Mouse (Mus musculus): Measurements from ENCODE around the gene Hdac10. TPM values are rescaled to one million over a fixed set of nuclear protein-coding genes. Genes with fewer than 3 reads are reported as not detected.

Hdac10 gene
- total and polyA plus RNA-seq, 3 experiments: 8.2 to 17.7 (median 9.5) TPM

DNA sequence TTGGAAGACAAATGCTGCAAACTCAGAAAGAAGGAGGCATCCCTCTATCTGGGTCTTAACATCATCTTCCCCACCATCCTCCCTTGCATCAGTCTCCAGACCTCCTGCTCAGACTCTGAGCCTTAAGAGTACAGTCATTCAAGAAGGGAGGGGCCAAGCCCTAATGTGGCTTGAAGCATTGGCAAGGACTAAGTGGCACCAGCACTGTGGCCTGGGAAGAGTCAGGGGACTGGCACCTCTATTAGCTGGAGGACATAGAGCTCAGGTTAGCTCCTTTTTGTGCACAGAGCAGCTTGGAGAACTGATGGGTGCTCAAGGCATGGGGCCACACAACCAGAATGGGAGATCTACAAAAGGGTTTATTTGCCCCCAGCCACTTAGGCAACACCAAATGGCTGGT, 1.7 kb upstream of the Hdac10 start:
- dilution Hi-C loops (cut with MboI; ENCODE audit: extremely low pct_ligation_motif_present, extremely low pct_unique_long_range_greater_than_20kb, low sequenced_read_pairs): no loop called here
- TF ChIP-seq IRF4 (IDR thresholded peaks at IDR 0.05; ENCODE audit: low read depth, low read length): no peak
- no peak for TF ChIP-seq MYC (IDR thresholded peaks at IDR 0.05; ENCODE audit: low read depth, low read length)
- no peak for TF ChIP-seq CHD1 (IDR thresholded peaks at IDR 0.05; ENCODE audit: low read depth, low read length)
- no peak for TF ChIP-seq MEF2A (IDR thresholded peaks at IDR 0.05; ENCODE audit: borderline replicate concordance, low read depth, low read length)
- no peak for TF ChIP-seq EP300 (IDR thresholded peaks at IDR 0.05; ENCODE audit: low read length)
- TF ChIP-seq UBTF (IDR thresholded peaks at IDR 0.05; ENCODE audit: low read depth, low read length): no peak
- Histone ChIP-seq H3K9me3 (replicated peaks; ENCODE audit: low read length) (no peaks in the 10 kb centered on the region), H3K4me2 (ENCODE audit: insufficient read depth, low read depth, poor library complexity, severe bottlenecking) (no peak overlapping the region), H3K9ac (ENCODE audit: insufficient read depth, low read depth) (no peak overlapping the region), H3K27ac (ENCODE audit: insufficient read depth, low read depth) (no peak overlapping the region), H3K4me1 (ENCODE audit: control insufficient read depth in 1 of 2, insufficient read depth in 2 of 2) (peaks cover 21 to 56% of the 10 kb centered on the region in 2 experiments), H3K27me3 (replicated peaks) (peaks cover 38% of the 10 kb centered on the region), H3K79me2 (replicated peaks; ENCODE audit: control insufficient read depth, extremely low read depth, insufficient read depth, poor library complexity, severe bottlenecking) (no peaks in the 10 kb centered on the region), H3K36me3 (replicated peaks in 1 of 2; ENCODE audit: control insufficient read depth in 1 of 2, insufficient read depth in 1 of 2, low read length in 1 of 2) (peaks cover 2 to 18% of the 10 kb centered on the region in 2 experiments), H3K4me3 (replicated peaks in 1 of 3; ENCODE audit: low read depth in 2 of 3, low read length in 2 of 3, poor library complexity in 1 of 3) (no peak overlapping the region)
- DNase-seq (ENCODE audit: extremely low read depth): no peak
- in situ Hi-C loops (cut with MboI; ENCODE audit: low pct_ligation_motif_present, low pct_unique_long_range_greater_than_20kb, low sequenced_read_pairs): no loop called here

GRCm38 (mm10) chr15:89127364-89127940, 1.0 kb downstream of the Hdac10 start:
- H3K4me3 ChIP-seq (replicated peaks in 1 of 3; ENCODE audit: low read depth in 2 of 3, low read length in 2 of 3, poor library complexity in 1 of 3): peak overlapping the region; percentile 60 to 80 (median 69)
- H3K9me3 ChIP-seq (replicated peaks; ENCODE audit: low read length): no peaks in the 10 kb centered on the region
- H3K4me2 ChIP-seq (ENCODE audit: insufficient read depth, low read depth, poor library complexity, severe bottlenecking): peak overlapping the region; percentile 68
- H3K36me3 ChIP-seq (replicated peaks in 1 of 2; ENCODE audit: control insufficient read depth in 1 of 2, insufficient read depth in 1 of 2, low read length in 1 of 2): peaks cover 9 to 37% of the 10 kb centered on the region in 2 experiments
- H3K4me1 ChIP-seq (ENCODE audit: control insufficient read depth in 1 of 2, insufficient read depth in 2 of 2): peaks cover 21 to 54% of the 10 kb centered on the region in 2 experiments
- dilution Hi-C loops (cut with MboI; ENCODE audit: extremely low pct_ligation_motif_present, extremely low pct_unique_long_range_greater_than_20kb, low sequenced_read_pairs): no loop called here
- no peak overlapping the region; the same call in 1 of the 2 replicates for H3K9ac ChIP-seq (ENCODE audit: insufficient read depth, low read depth)
- H3K27ac ChIP-seq (ENCODE audit: insufficient read depth, low read depth): no peak overlapping the region
- TF ChIP-seq NELFE (IDR thresholded peaks at IDR 0.05; ENCODE audit: low read depth, low read length) (no peak), ELF1 (IDR thresholded peaks at IDR 0.05; ENCODE audit: low read depth, low read length) (no peak), KAT2A (IDR thresholded peaks at IDR 0.05; ENCODE audit: insufficient replicate concordance, low read length) (no peak), RCOR1 (conservative IDR thresholded peaks at IDR 0.05; ENCODE audit: low read depth, low read length) (no peak), PAX5 (IDR thresholded peaks at IDR 0.05; ENCODE audit: low read length) (no peak), POLR2AphosphoS2 (IDR thresholded peaks at IDR 0.05; ENCODE audit: low read depth, low read length) (no peak), ZNF384 (IDR thresholded peaks at IDR 0.05; ENCODE audit: low read depth, low read length) (no peak), ETS1 (conservative IDR thresholded peaks at IDR 0.05; ENCODE audit: low read depth, low read length) (no peak), TBP (conservative IDR thresholded peaks at IDR 0.05; ENCODE audit: low read depth, low read length) (no peak), USF2 (conservative IDR thresholded peaks at IDR 0.05; ENCODE audit: low read depth, low read length) (no peak), GABPA (IDR thresholded peaks at IDR 0.05; ENCODE audit: insufficient replicate concordance, low read depth, low read length) (no peak), MEF2A (IDR thresholded peaks at IDR 0.05; ENCODE audit: borderline replicate concordance, low read depth, low read length) (no peak), POLR2A (IDR thresholded peaks at IDR 0.05; ENCODE audit: low read depth, low read length) (no peak), CHD1 (IDR thresholded peaks at IDR 0.05; ENCODE audit: low read depth, low read length) (no peak), MXI1 (IDR thresholded peaks at IDR 0.05; ENCODE audit: low read depth, low read length) (no peak), BHLHE40 (IDR thresholded peaks at IDR 0.05; ENCODE audit: low read depth, low read length) (no peak), SMC3 (IDR thresholded peaks at IDR 0.05; ENCODE audit: low read depth, low read length) (no peak), MYC (IDR thresholded peaks at IDR 0.05; ENCODE audit: low read depth, low read length) (no peak)
- no peak for DNase-seq (ENCODE audit: extremely low read depth)
- peaks cover 4% of the 10 kb centered on the region for H3K79me2 ChIP-seq (replicated peaks; ENCODE audit: control insufficient read depth, extremely low read depth, insufficient read depth, poor library complexity, severe bottlenecking)
- in situ Hi-C loops (cut with MboI; ENCODE audit: low pct_ligation_motif_present, low pct_unique_long_range_greater_than_20kb, low sequenced_read_pairs): loop anchor here (5.0 kb wide), 1 partner anchor 80 kb away; no protein-coding TSS in a partner anchor
- peaks cover 20% of the 10 kb centered on the region for H3K27me3 ChIP-seq (replicated peaks)
